Mouse (Mus musculus): Measurements from ENCODE around the gene Gm11549.

The Gm11549 gene

GRCm38 (mm10) chr3:36492716-36493391 is 28.8 kb downstream of the Gm11549 start:
- POLR2A ChIA-PET = interaction anchor here in 2 of 4 experiments (1.4 to 1.6 kb wide), 2 partner anchors 17 to 31 kb away, joined by 3 to 5 read pairs; partner anchors contain the start of genes 1810062G17Rik (in 1 of the 2) and Anxa5 (in 1 of the 2)
- CTCF ChIA-PET = no interaction called here

GRCm38 (mm10) chr3:36491535-36491934 is 30.1 kb downstream of the Gm11549 start:
- POLR2A ChIA-PET = interaction anchor here in 1 of 4 experiments (1.6 kb wide), 1 partner anchor 16 kb away, joined by 5 read pairs; the partner anchor contains the start of genes 1810062G17Rik and Anxa5
- CTCF ChIA-PET = interaction anchor here in 1 of 4 experiments (0.6 kb wide), 1 partner anchor 17 kb away, joined by 5 read pairs; no protein-coding TSS in a partner anchor

- ChIA-PET POLR2A (no interaction called here), CTCF (no interaction called here)
Observed at GRCm38 (mm10) chr3:36489590-36489910, 32.1 kb downstream of the Gm11549 start.

- ChIA-PET POLR2A (interaction anchor here in 2 of 4 experiments (0.7 to 0.9 kb wide), 2 partner anchors 24 to 38 kb away, joined by 3 read pairs; no protein-coding TSS in a partner anchor), CTCF (interaction anchor here in 1 of 4 experiments (0.7 kb wide), 1 partner anchor 133 kb away, joined by 3 read pairs; no protein-coding TSS in a partner anchor)
Observed at GRCm38 (mm10) chr3:36488899-36489589, 32.6 kb downstream of the Gm11549 start.

- CTCF ChIA-PET = interaction anchor here in 1 of 4 experiments (0.7 kb wide), 1 partner anchor 132 kb away, joined by 3 read pairs; no protein-coding TSS in a partner anchor
Observed at GRCm38 (mm10) chr3:36488367-36488766, 33.2 kb downstream of the Gm11549 start.

GRCm38 (mm10) chr3:36486881-36487280 is 34.7 kb downstream of the Gm11549 start:
- ChIA-PET CTCF (interaction anchor here in 1 of 4 experiments (1.3 kb wide), 1 partner anchor 8 kb away, joined by 4 read pairs; no protein-coding TSS in a partner anchor), POLR2A (interaction anchor here in 1 of 4 experiments (1.0 kb wide), 1 partner anchor 11 kb away, joined by 3 read pairs; the partner anchor contains the start of genes 1810062G17Rik and Anxa5)

More at GRCm38 (mm10) chr3:36488367-36488766, 33.2 kb downstream of the Gm11549 start:
- POLR2A ChIA-PET = interaction anchor here in 2 of 4 experiments (0.7 to 0.9 kb wide), 2 partner anchors 23 to 37 kb away, joined by 3 read pairs; no protein-coding TSS in a partner anchor

GRCm38 (mm10) chr3:36486176-36486575 is 35.4 kb downstream of the Gm11549 start:
- ChIA-PET CTCF (interaction anchor here in 2 of 4 experiments (1.3 to 1.6 kb wide), 2 partner anchors 9 to 10 kb away, joined by 4 to 5 read pairs; no protein-coding TSS in a partner anchor), POLR2A (interaction anchor here in 1 of 4 experiments (1.0 kb wide), 1 partner anchor 11 kb away, joined by 3 read pairs; the partner anchor contains the start of genes 1810062G17Rik and Anxa5)

- ChIA-PET POLR2A (no interaction called here), CTCF (interaction anchor here in 2 of 4 experiments (0.7 to 1.5 kb wide), 2 partner anchors 11 to 12 kb away, joined by 3 to 4 read pairs; no protein-coding TSS in a partner anchor)
Observed at GRCm38 (mm10) chr3:36484292-36484691, 37.3 kb downstream of the Gm11549 start.

- POLR2A ChIA-PET = interaction anchor here in 1 of 4 experiments (0.6 kb wide), 1 partner anchor 38 kb away, joined by 7 read pairs; no protein-coding TSS in a partner anchor
- CTCF ChIA-PET = interaction anchor here in 2 of 4 experiments (0.6 to 1.9 kb wide), 2 partner anchors 13 to 37 kb away, joined by 4 read pairs; no protein-coding TSS in a partner anchor
Observed at GRCm38 (mm10) chr3:36482940-36483339, 38.7 kb downstream of the Gm11549 start.

GRCm38 (mm10) chr3:36481776-36482193 is 39.8 kb downstream of the Gm11549 start:
- POLR2A ChIA-PET = interaction anchor here in 2 of 4 experiments (1.2 kb wide), 2 partner anchors 15 to 16 kb away, joined by 3 read pairs; no protein-coding TSS in a partner anchor
- CTCF ChIA-PET = no interaction called here

GRCm38 (mm10) chr3:36480486-36480885 is 41.1 kb downstream of the Gm11549 start:
- CTCF ChIA-PET = interaction anchor here in 1 of 4 experiments (1.3 kb wide), 1 partner anchor 15 kb away, joined by 6 read pairs; no protein-coding TSS in a partner anchor
- POLR2A ChIA-PET = interaction anchor here in 2 of 4 experiments (0.6 to 1.2 kb wide), 3 partner anchors 13 to 20 kb away, joined by 3 to 10 read pairs (median 3); no protein-coding TSS in a partner anchor

- CTCF ChIA-PET = interaction anchor here in 1 of 4 experiments (1.1 kb wide), 1 partner anchor 18 kb away, joined by 3 read pairs; no protein-coding TSS in a partner anchor
- POLR2A ChIA-PET = no interaction called here
Observed at GRCm38 (mm10) chr3:36478776-36479175, 42.8 kb downstream of the Gm11549 start.

GRCm38 (mm10) chr3:36476261-36477155 is 45.1 kb downstream of the Gm11549 start:
- CTCF ChIA-PET = interaction anchor here (0.6 to 2.7 kb wide), 6 partner anchors 19 to 146 kb away, joined by 3 to 9 read pairs (median 6); no protein-coding TSS in a partner anchor
- POLR2A ChIA-PET = interaction anchor here in 2 of 4 experiments (0.7 to 1.8 kb wide), 6 partner anchors 10 to 544 kb away, joined by 3 to 6 read pairs (median 4); partner anchors contain the start of gene D3Ertd254e (in 2 of the 2)

- CTCF ChIA-PET = interaction anchor here in 3 of 4 experiments (1.0 to 2.7 kb wide), 5 partner anchors 10 to 21 kb away, joined by 3 to 9 read pairs (median 8); no protein-coding TSS in a partner anchor
- POLR2A ChIA-PET = interaction anchor here in 3 of 4 experiments (0.5 to 2.1 kb wide), 10 partner anchors 10 to 706 kb away, joined by 3 to 9 read pairs (median 5); partner anchors contain the start of genes D3Ertd254e (in 2 of the 3) and Mccc1 (in 1 of the 3)
Observed at GRCm38 (mm10) chr3:36475532-36476087, 46.0 kb downstream of the Gm11549 start, which contains the start of the genes Anxa5 and 1810062G17Rik. Anxa5 (minus strand) TSS chr3:36475894. 1810062G17Rik (plus strand) TSS chr3:36475937.

- CTCF ChIA-PET = interaction anchor here (0.7 to 2.7 kb wide), 8 partner anchors 10 to 22 kb away, joined by 3 to 9 read pairs (median 4); no protein-coding TSS in a partner anchor
- POLR2A ChIA-PET = interaction anchor here in 3 of 4 experiments (0.5 to 2.1 kb wide), 9 partner anchors 9 to 1254 kb away, joined by 3 to 9 read pairs (median 5); partner anchors contain the start of genes D3Ertd254e (in 1 of the 3) and Mccc1 (in 1 of the 3)
Observed at GRCm38 (mm10) chr3:36474938-36475483, 46.6 kb downstream of the Gm11549 start.

- CTCF ChIA-PET = interaction anchor here in 2 of 4 experiments (0.7 to 1.2 kb wide), 3 partner anchors 17 to 22 kb away, joined by 3 to 5 read pairs (median 4); no protein-coding TSS in a partner anchor
Observed at GRCm38 (mm10) chr3:36474421-36474820, 47.2 kb downstream of the Gm11549 start.

More at GRCm38 (mm10) chr3:36474421-36474820, 47.2 kb downstream of the Gm11549 start:
- POLR2A ChIA-PET = interaction anchor here (0.5 to 2.1 kb wide), 5 partner anchors 9 to 1254 kb away, joined by 3 to 9 read pairs (median 6); partner anchors contain the start of gene Mccc1 (in 1 of the 4)
